Mouse (Mus musculus): Measurements from ENCODE around the gene Gm20388. TPM values are rescaled to one million over a fixed set of nuclear protein-coding genes. Genes with fewer than 3 reads are reported as not detected.
"Not testable (repeated sequence)": the region's sequence is repeated elsewhere in the genome, so short reads cannot be mapped to it uniquely, and the experiment has no call there.

The Gm20388 gene
- polyA plus RNA-seq, 1 experiment from 2014 or later: 12.4 TPM

DNA sequence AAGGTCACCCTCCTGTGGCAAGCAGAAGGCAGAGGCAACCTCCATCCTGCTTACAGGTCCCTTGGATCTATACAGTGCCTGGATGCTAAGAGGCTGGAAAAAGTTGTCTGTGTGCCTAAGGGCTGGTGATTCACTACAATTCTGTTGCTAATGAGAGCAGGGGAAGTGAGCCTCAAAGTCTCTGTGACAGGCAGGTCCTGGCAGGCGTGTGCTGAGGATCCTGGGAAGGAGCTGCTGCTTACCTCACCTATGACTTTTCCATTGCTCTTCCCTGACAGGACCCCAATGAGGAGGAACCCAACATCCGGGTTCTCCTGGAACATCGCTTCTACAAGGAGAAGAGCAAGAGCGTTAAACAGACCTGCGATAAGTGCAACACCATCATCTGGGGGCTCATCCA lies 3543.3 kb downstream of the Gm20388 start:
- WGBS: 91% methylated on average over 5 of the region's 5 CpGs

DNA sequence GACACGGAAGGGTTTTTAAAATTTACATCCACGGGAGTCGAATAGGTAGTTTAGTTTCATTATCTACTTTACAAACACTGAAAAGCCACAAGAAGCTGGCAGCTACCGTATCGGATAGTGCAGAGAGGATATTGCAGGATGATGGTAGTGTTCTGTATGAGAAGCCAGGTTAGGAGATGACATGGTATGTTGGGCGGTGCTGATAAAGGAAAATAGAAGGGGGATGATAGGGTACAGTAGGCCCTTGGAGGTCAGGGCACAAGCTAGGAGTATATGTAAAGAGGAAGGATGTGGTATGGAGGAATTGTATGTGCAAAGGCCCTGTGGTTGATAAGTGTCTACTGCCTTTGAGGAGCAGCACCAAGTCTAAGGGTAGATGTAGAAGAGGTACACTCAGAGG lies 3543.9 kb downstream of the Gm20388 start:
- no peak for ATAC-seq
- Histone ChIP-seq H3K27ac (ENCODE audit: low read depth, low read length) (no peak overlapping the region), H3K9me3 (ENCODE audit: control insufficient read depth, low read length) (no peaks in the 10 kb centered on the region), H3K4me3 (ENCODE audit: low read length) (no peak overlapping the region), H3K36me3 (ENCODE audit: control insufficient read depth, insufficient read depth, low read length) (peaks cover 52% of the 10 kb centered on the region), H3K27me3 (replicated peaks; ENCODE audit: control insufficient read depth, insufficient read depth, low read length) (no peaks in the 10 kb centered on the region), H3K4me1 (ENCODE audit: control insufficient read depth, insufficient read depth, low read depth, low read length) (no peaks in the 10 kb centered on the region), H3K9ac (ENCODE audit: low read depth, low read length) (no peak overlapping the region), H3K4me2 (ENCODE audit: low read length) (no peak overlapping the region)
- WGBS: 93% methylated on average over 6 of the region's 6 CpGs

More for the DNA sequence above, 3543.3 kb downstream of the Gm20388 start:
- Histone ChIP-seq H3K9me3 (ENCODE audit: control insufficient read depth, low read length) (no peaks in the 10 kb centered on the region), H3K27ac (ENCODE audit: low read depth, low read length) (no peak overlapping the region), H3K9ac (ENCODE audit: low read depth, low read length) (no peak overlapping the region), H3K4me3 (ENCODE audit: low read length) (no peak overlapping the region), H3K4me1 (ENCODE audit: control insufficient read depth, insufficient read depth, low read depth, low read length) (no peaks in the 10 kb centered on the region), H3K4me2 (ENCODE audit: low read length) (no peak overlapping the region), H3K27me3 (replicated peaks; ENCODE audit: control insufficient read depth, insufficient read depth, low read length) (no peaks in the 10 kb centered on the region), H3K36me3 (ENCODE audit: control insufficient read depth, insufficient read depth, low read length) (peaks cover 50% of the 10 kb centered on the region)
- no peak for ATAC-seq

DNA sequence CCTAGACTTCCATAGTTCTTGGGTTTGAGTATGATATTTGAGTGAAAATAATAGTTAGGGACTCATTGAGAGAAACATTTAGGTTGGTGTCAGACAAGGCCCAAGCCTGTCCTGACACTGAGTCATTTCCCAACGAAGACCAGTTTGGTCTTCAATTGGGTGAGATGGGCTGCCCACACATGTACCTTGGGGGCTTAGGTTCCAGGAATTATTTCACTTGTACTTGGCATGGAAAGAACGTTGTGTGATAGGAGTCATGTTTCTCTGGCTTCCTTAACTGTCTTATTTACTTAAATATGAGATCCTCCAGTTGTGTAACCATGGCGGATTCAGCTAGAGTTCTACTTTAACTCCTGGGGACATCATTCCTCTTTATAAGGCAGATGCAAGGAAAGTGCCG lies 3553.0 kb downstream of the Gm20388 start:
- Histone ChIP-seq H3K36me3 (ENCODE audit: control insufficient read depth, insufficient read depth, low read length) (peaks cover 25% of the 10 kb centered on the region), H3K4me2 (ENCODE audit: low read length) (no peak overlapping the region), H3K9ac (ENCODE audit: low read depth, low read length) (no peak overlapping the region), H3K27ac (ENCODE audit: low read depth, low read length) (no peak overlapping the region), H3K27me3 (replicated peaks; ENCODE audit: control insufficient read depth, insufficient read depth, low read length) (no peaks in the 10 kb centered on the region), H3K4me1 (ENCODE audit: control insufficient read depth, insufficient read depth, low read depth, low read length) (no peaks in the 10 kb centered on the region), H3K4me3 (ENCODE audit: low read length) (no peak overlapping the region), H3K9me3 (ENCODE audit: control insufficient read depth, low read length) (0 out of 2 replicates have a peak, but pooled peaks cover 2% of the 10 kb centered on the region)
- WGBS: 89% methylated on average over 4 of the region's 4 CpGs
- ATAC-seq: no peak

DNA sequence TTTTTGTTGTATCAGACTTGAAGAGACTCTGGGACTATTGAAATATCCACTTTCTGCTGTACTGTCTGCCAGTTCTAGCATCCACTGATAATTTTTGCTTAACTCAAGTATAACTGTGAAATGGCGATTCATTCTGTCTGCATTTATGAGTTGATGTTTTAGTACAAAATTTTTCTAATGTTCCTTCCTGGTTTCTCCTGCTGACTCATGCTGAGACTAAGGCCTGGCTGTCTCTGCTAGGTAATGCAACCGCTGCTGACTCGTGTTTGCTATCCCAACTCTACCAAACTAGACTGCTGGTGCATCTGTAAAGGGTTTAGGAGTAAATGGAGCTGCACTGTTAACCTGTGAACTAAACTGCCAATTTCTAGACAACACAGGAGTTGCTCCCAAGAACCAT lies 3556.8 kb downstream of the Gm20388 start:
- WGBS: 79% methylated on average over 3 of the region's 3 CpGs
- no peak overlapping the region for H3K4me3 ChIP-seq (ENCODE audit: low read length)
- no peak overlapping the region for H3K27ac ChIP-seq (ENCODE audit: low read depth, low read length)
- no peak for ATAC-seq
- H3K4me2 ChIP-seq (ENCODE audit: low read length): no peak overlapping the region
- H3K36me3 ChIP-seq (ENCODE audit: control insufficient read depth, insufficient read depth, low read length): peaks cover 4% of the 10 kb centered on the region
- no peak overlapping the region for H3K9ac ChIP-seq (ENCODE audit: low read depth, low read length)
- H3K4me1 ChIP-seq (ENCODE audit: control insufficient read depth, insufficient read depth, low read depth, low read length): no peaks in the 10 kb centered on the region
- no peaks in the 10 kb centered on the region for H3K27me3 ChIP-seq (replicated peaks; ENCODE audit: control insufficient read depth, insufficient read depth, low read length)
- 0 out of 2 replicates have a peak, but pooled peaks cover 2% of the 10 kb centered on the region for H3K9me3 ChIP-seq (ENCODE audit: control insufficient read depth, low read length)

DNA sequence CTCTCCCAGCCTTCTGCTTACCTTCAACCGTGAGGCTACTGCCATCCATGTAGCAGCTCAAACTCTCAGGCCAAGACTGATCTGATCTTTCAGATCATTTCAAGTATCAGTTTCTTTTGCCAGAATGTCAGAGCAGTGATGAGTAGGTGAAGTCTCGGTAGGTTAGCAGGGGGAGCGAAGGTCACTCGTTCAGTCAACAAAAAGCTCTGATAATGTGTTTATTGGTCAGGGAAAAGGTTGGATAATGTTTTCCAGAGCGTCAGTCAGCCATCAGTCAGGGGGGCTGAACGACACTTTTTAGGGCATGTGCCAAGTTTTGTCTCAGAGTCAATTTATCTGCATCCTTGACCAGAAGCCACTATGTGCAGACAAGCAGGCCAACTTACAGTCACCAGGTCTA lies 3562.3 kb downstream of the Gm20388 start:
- 76% methylated on average over 6 of the region's 6 CpGs for WGBS
- not testable (repeated sequence) for H3K27me3 ChIP-seq (replicated peaks; ENCODE audit: control insufficient read depth, insufficient read depth, low read length); H3K4me2 ChIP-seq (ENCODE audit: low read length); ATAC-seq; H3K27ac ChIP-seq (ENCODE audit: low read depth, low read length); H3K36me3 ChIP-seq (ENCODE audit: control insufficient read depth, insufficient read depth, low read length); H3K9me3 ChIP-seq (ENCODE audit: control insufficient read depth, low read length); H3K4me1 ChIP-seq (ENCODE audit: control insufficient read depth, insufficient read depth, low read depth, low read length); H3K9ac ChIP-seq (ENCODE audit: low read depth, low read length); H3K4me3 ChIP-seq (ENCODE audit: low read length)

DNA sequence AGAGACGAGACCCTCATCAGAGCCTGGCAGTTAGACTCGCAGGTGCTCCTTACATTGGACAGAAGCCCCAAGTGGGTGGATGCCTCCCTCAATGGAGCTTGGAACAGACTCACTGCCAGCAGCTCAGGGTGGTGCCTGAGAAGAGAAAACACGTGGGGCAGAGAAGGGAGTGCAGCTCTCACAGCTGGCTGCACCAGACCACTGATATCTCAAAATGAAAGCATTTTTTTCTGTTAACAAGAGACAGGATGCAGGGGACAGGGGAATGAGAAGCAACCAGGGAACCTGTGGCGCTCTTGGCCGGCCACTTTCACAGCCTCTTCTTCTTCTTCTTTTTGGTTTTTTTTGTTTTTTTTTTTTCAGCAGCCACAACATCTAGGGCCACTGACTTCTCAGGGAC lies 3563.9 kb downstream of the Gm20388 start:
- H3K4me3 ChIP-seq (ENCODE audit: low read length); H3K27ac ChIP-seq (ENCODE audit: low read depth, low read length); H3K4me2 ChIP-seq (ENCODE audit: low read length); H3K27me3 ChIP-seq (replicated peaks; ENCODE audit: control insufficient read depth, insufficient read depth, low read length); H3K9me3 ChIP-seq (ENCODE audit: control insufficient read depth, low read length); ATAC-seq; H3K9ac ChIP-seq (ENCODE audit: low read depth, low read length); H3K36me3 ChIP-seq (ENCODE audit: control insufficient read depth, insufficient read depth, low read length): not testable (repeated sequence)
- WGBS: 71% methylated on average over 5 of the region's 5 CpGs
- H3K4me1 ChIP-seq (ENCODE audit: control insufficient read depth, insufficient read depth, low read depth, low read length): peaks cover 17% of the 10 kb centered on the region

DNA sequence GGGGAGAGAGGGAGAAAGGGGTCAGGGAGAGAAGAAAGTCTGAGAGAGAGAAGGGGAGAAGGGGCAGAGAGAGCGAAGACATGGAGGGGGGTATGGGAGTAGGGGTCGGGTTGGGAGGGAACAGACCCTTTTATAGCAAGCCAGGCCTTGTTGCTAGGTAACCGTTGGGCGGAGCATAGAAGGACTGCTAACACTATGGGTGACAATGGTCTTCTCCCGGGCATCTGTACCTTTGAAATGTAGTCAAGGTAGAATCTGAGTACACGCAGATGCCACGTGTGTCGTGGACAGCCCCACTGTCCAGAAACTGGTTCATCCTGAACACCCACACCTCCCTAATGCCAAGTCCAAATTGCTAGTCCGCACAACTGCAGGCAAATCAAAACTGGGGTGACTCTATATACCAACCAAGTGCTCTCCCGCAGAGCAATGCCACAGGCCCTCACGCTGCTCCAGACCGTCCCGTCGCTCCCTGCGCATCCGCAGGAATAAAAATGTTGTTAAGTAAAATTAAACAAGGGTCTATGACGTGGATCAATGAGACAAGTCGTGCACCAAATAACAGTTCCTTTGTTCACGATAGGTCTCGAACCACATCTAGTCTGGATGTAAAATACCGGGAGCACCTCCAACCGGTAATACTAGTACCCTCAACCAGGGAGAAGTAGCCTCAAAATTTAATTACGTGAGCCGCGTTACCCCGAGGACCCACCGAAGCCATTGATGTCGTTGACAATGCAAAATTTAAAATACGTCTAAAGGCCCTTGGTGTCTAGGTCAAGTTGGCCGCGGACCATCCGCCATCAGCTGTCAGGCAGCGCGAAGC lies 3566.5 kb downstream of the Gm20388 start:
- peak; percentile 64 for ATAC-seq

DNA sequence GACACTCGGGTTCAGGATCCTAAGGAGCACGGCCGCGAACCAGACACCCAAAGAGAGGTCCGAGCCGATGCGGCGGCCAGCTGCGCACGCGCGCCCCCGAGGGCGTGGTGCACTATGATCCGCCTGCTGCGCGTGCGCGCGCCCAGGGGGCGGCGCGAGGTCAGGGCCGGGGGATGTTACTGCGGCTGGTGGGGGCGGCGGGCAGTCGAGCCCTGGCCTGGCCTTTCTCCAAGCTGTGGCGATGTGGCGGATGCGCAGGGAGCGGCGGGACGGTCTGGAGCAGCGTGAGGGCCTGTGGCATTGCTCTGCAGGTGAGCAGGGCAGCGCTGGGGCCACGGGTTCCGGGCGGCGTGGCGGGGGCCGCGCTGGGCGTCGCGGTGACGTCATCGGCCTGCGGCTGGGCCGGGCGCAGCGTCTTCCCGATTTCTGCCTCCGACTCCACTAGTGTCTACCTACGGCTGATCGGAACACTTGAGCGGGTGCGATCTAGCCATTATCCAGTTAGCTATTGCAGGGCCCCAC lies 3567.2 kb downstream of the Gm20388 start, which contains the start of gene Afg3l1:
Afg3l1 (plus strand) TSS at position 167 of the 522 bp plus-strand sequence.
- Histone ChIP-seq H3K27ac (ENCODE audit: low read depth, low read length) (peak within 1 kb of the TSS; percentile 98), H3K4me3 (ENCODE audit: low read length) (peak within 1 kb of the TSS; percentile 74), H3K9ac (ENCODE audit: low read depth, low read length) (peak within 1 kb of the TSS; percentile 92), H3K4me1 (ENCODE audit: control insufficient read depth, insufficient read depth, low read depth, low read length) (peaks cover 17% of the 10 kb centered on the region), H3K9me3 (ENCODE audit: control insufficient read depth, low read length) (no peaks in the 10 kb centered on the region), H3K36me3 (ENCODE audit: control insufficient read depth, insufficient read depth, low read length) (peaks cover 9% of the 10 kb centered on the region), H3K4me2 (ENCODE audit: low read length) (peak within 1 kb of the TSS; percentile 88), H3K27me3 (replicated peaks; ENCODE audit: control insufficient read depth, insufficient read depth, low read length) (no peaks in the 10 kb centered on the region)
- peak; percentile 90 for ATAC-seq
- under 1% methylated on average over 47 of the region's 58 CpGs for WGBS

More for the DNA sequence above, 3566.5 kb downstream of the Gm20388 start:
- peak overlapping the region; percentile 92 for H3K9ac ChIP-seq (ENCODE audit: low read depth, low read length)
- peak overlapping the region; percentile 74 for H3K4me3 ChIP-seq (ENCODE audit: low read length)
- H3K4me1 ChIP-seq (ENCODE audit: control insufficient read depth, insufficient read depth, low read depth, low read length): peaks cover 17% of the 10 kb centered on the region
- peak overlapping the region; percentile 98 for H3K27ac ChIP-seq (ENCODE audit: low read depth, low read length)
- no peaks in the 10 kb centered on the region for H3K9me3 ChIP-seq (ENCODE audit: control insufficient read depth, low read length)
- peaks cover 7% of the 10 kb centered on the region for H3K36me3 ChIP-seq (ENCODE audit: control insufficient read depth, insufficient read depth, low read length)
- peak overlapping the region; percentile 88 for H3K4me2 ChIP-seq (ENCODE audit: low read length)
- H3K27me3 ChIP-seq (replicated peaks; ENCODE audit: control insufficient read depth, insufficient read depth, low read length): no peaks in the 10 kb centered on the region
- WGBS: 5% methylated on average over 34 of the region's 34 CpGs

DNA sequence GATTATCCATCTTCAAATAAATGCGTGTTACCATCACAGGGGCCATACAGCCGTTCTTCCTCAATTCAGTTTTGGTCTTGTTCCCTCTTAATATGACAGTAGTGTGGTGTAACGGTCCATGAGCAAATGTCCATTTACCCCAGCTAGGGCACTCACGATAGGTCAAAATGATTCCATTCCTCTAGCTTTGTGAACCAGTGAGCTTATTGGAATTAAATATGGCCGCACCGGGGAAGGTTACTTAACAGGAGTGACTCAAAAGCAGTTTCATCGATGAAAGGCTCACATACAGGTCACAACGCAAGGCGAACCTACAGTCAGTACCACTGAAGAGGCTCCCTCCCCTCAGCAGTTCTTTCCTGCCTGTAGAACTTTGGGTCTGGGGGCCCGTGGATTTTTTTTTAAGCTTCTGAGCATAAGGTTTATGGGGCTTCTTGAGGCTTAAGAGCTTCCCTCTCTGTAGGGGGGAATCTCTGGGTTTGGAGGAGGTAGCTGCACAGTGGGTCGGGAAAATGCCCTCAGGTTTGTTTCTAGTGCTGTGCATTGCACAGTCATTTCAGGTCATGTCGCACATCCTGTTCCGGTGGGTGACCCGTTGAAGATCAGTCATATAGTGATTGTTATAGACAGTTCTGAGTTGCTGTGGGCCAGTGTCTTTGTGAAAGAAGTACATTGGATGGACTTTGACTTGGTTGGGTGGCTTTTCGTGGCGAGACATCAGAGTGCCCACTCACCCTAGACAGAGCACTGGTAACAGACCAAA lies 3568.0 kb downstream of the Gm20388 start:
- Histone ChIP-seq H3K36me3 (ENCODE audit: control insufficient read depth, insufficient read depth, low read length) (peaks cover 12% of the 10 kb centered on the region), H3K4me1 (ENCODE audit: control insufficient read depth, insufficient read depth, low read depth, low read length) (peaks cover 17% of the 10 kb centered on the region), H3K9ac (ENCODE audit: low read depth, low read length) (peak overlapping the region; percentile 92), H3K27me3 (replicated peaks; ENCODE audit: control insufficient read depth, insufficient read depth, low read length) (no peaks in the 10 kb centered on the region), H3K4me3 (ENCODE audit: low read length) (peak overlapping the region; percentile 74), H3K27ac (ENCODE audit: low read depth, low read length) (peak overlapping the region; percentile 98), H3K9me3 (ENCODE audit: control insufficient read depth, low read length) (no peaks in the 10 kb centered on the region), H3K4me2 (ENCODE audit: low read length) (peak overlapping the region; percentile 88)
- ATAC-seq: no peak
- 40% methylated on average over 16 of the region's 16 CpGs for WGBS
